Mouse (Mus musculus): Measurements from ENCODE around the gene Sptb.

DNA sequence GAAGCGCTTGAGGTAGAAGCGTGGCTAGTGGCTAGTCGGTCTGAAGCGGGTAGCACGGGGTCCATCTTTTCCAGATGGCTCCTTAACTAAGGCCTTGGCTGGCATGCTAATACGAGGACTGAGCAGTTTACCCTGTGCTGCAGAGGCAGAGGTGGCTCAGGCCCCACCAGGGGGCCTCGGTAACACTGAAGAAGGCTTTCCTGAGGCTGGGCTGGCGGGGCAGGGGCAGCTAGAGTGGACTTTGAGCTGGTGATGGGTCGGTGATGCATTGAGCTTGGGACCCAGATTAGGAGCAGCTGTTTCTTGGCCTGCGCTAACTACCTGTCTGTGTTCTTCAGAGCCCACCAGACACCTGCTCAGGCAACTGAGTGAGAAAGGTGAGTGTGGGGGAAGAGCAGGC is 139.1 kb downstream of the Sptb start:
- TF ChIP-seq POLR2A (IDR thresholded peaks at IDR 0.05; ENCODE audit: low read depth, low read length) (no peak), CTCF (IDR thresholded peaks at IDR 0.05; ENCODE audit: extremely low read depth, insufficient read depth, insufficient read length, insufficient replicate concordance) (no peak)

Measured in spleen, adult 2 months (tissue).